Mouse (Mus musculus) lung, postnatal 14 days (tissue): ENCODE results near the gene Wbp2.

Experiments used
- DNase-seq: peaks from one replicate; pipeline ENCODE4 v3.0.0; 2021

Gene Wbp2

DNA sequence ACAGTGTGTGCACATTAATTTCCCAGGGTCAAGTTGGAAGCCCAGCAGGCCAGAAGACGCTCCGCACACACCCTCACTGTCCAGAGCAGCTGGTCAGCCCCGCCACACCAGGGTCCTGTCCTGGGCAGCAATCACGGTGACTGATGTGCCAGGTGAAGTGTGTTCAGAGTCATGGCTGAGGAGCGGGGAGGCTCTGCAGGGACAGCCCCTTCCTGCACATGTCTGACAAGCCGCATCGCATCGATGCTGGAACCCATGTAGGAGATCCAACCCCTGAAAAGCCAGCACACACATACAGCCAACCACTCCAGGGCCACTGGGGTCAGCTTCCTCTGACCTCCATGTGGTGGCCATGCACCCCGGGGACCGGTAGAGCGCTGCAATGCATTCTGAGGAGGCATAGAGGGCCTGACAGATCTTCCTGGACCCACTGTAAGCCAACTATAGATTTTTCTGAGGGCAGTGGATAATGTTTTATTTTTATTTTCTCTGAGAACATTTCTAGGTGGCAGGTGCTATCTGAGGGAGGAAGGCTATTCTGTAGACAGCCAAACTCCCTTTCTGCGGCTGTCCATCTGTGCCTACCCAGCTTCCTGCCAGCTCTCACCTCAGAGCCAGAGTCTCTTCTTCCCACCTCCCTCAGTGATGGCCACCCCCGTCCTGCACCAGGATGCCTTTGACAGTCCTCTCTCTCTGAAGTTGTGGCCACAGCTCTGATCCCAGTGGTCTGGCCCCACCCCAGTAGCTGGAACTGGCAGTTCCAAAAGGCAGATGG is 25.0 kb downstream of the Wbp2 start:
- DNase-seq = no peak

DNA sequence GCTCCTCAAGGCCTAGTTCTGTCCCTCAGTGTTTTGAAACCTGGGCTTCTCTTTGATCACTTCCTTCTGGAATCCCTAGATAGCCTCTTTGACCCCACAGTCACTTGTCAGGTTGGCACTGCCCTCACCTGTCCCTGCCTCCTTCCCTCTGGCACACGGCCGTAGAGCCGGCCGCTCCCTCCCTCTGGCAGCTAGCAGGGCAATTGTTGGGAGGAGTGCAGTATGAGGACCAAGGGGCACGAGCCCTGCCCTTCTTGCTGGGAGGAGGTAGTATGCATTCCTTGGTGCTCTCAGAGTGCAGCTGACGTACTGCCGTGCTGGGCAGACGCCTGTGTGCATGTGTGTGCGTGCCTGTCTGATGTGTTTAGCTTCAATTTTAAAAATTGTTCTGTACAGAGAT is 26.2 kb downstream of the Wbp2 start:
- DNase-seq = peak; percentile 63

- DNase-seq = no peak
Measured at GRCm38 (mm10) chr11:116059691-116060025, 27.1 kb downstream of the Wbp2 start.

GRCm38 (mm10) chr11:116058868-116059690 is 27.7 kb downstream of the Wbp2 start:
- no peak for DNase-seq

- DNase-seq = no peak
Measured at GRCm38 (mm10) chr11:116058022-116058614, 28.7 kb downstream of the Wbp2 start.

DNA sequence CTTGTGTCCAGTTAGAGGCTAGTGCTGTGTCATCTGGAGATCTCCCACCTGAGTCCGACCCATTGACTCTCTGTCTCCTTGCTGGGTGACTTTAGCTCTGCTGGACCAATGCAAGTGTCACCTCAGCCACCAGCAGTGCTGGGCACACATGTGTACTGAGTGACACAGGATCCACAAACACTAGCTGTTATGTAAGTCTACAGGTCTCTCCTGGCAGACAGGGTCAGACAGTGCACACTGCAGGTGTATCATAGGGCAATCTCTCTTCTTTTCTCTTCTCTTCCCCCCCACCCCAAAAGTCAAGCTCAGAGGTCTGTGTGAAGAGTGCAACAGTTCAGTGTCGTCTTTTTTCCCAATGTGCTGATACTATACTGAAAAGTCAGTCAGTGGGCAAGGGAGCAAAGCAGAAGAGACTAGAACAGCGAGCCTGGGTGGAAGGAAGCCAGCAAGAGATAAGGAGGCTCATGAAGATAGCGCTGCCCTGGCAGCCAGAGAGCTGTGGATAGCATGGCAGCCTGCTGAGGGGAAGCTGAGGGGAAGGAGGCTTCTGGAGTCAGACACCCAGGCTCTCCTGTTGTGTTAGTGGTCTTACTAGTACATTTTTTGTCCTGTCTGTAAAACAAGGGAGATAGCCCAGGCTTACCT is 29.4 kb downstream of the Wbp2 start:
- DNase-seq = no peak

DNA sequence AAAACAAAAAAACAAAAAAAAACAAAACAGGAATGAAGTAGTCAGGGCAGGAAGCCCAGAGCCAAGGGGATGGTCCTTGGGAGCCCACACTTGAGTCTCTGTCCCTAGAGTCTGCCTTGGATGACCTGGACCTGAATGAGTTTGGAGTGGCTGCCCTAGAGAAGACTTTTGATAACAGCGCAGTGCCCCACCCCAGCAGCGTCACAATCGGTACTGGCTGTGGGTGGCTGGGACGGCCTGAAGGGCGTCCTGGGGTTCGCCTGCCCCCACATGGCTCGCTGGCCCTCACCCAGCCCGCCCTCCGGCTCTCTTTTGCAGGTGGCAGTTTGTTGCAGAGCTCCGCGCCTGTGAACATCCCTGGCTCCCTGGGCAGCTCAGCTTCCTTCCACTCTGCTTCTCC is 30.9 kb downstream of the Wbp2 start:
- DNase-seq = no peak

GRCm38 (mm10) chr11:116053510-116054229 is 33.1 kb downstream of the Wbp2 start:
- peak; percentile 70 for DNase-seq

DNA sequence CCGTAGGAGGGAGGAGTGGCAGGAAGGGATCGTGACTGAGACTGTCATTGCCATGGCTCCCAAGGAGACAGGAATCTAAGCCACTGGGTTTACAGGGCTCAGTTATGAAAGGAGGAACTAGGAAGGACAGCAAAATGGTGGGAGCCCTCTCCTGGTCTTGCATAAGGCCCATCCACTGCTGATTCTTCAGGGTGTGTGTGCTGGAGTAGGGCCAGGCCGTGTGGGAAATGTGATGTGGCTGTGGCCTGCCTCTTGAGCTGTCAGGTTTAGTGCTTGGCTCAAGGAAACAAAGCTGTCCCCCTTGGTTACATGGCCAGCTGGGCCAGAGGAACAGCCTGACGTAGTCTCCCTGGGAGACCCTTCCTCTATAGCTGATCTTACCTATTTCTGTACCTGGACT is 36.6 kb downstream of the Wbp2 start:
- peak; percentile 36 for DNase-seq

- DNase-seq = peak; percentile 27
Measured at GRCm38 (mm10) chr11:116049610-116050009, 37.2 kb downstream of the Wbp2 start.

GRCm38 (mm10) chr11:116045173-116045572 is 41.6 kb downstream of the Wbp2 start:
- DNase-seq = no peak

DNA sequence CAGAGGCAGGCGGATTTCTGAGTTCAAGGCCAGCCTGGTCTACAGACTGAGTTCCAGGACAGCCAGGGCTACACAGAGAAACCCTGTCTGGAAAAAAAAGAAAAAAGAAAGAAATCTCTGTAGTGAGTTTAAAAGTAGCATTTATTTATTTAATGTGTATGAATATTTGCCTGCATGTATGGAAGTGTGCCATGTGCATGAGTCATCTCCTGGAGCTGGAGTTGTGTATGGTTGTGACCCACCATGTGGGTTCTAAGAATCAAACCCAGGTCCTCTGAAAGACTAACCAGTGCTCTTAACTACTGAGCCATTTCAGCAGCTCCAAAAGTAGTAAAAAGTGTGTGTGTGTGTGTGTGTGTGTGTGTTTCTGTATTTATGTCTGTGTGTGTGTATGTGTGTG is 43.5 kb downstream of the Wbp2 start:
- no peak for DNase-seq

- no peak for DNase-seq
Measured at GRCm38 (mm10) chr11:116042372-116043138, 44.2 kb downstream of the Wbp2 start.

DNA sequence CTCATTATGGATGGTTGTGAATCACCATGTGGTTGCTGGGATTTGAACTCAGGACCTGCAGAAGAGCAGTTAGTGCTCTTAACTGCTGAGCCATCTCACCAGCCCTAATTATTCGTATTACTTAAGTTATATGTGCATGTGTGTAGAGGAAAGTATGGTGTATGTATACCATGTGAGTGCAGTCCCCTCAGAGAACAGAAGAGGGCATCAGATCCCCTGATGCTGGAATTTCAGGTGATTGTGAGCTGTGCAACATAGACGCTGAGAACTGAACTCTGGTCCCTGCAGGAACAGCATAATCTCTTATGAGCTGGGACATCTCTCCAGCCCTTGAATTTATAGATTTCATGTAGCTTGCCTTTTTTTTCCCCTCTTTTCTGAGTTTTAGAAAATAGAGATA is 45.0 kb downstream of the Wbp2 start:
- DNase-seq = no peak

- DNase-seq = no peak
Measured at GRCm38 (mm10) chr11:116040593-116040992, 46.2 kb downstream of the Wbp2 start.

DNA sequence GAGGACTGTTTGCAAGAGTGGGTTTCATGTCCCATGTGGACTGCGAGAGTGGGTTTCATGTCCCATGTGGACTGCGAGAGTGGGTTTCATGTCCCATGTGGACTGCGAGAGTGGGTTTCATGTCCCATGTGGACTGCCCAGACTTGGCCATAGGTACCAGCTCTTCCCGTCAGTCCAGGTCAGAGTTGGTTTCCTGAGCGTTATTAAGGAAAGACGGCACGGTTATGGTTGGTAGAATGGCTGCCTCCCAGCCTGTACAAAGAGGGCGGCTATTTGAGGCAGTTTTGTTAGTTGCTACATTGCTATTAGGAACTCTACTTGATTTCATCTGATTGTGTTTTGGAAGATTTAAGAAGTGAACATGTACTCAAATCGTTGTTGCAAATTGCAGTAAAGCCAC is 49.0 kb downstream of the Wbp2 start:
- no peak for DNase-seq

DNA sequence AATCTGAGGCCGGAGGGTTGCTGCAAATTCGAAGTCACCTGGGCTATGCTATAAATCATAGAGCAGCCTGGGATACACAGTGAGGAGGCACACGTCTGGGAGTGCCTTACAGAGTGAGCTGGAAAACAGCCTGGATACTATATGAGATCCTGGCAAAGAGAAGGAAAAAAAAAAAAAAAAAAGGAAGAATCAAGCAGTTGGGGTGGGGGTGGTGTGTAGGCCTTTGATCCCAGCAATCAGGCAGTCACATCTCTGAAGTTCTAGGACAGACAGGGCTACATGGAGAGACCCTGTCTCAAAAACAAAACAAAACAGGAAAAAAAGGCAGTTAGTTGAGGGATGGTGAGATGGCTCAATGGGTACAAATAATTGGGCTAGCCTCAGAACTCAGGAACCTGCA is 50.1 kb downstream of the Wbp2 start:
- DNase-seq = no peak

- DNase-seq = no peak
Measured at GRCm38 (mm10) chr11:116034584-116034983, 52.2 kb downstream of the Wbp2 start.

DNA sequence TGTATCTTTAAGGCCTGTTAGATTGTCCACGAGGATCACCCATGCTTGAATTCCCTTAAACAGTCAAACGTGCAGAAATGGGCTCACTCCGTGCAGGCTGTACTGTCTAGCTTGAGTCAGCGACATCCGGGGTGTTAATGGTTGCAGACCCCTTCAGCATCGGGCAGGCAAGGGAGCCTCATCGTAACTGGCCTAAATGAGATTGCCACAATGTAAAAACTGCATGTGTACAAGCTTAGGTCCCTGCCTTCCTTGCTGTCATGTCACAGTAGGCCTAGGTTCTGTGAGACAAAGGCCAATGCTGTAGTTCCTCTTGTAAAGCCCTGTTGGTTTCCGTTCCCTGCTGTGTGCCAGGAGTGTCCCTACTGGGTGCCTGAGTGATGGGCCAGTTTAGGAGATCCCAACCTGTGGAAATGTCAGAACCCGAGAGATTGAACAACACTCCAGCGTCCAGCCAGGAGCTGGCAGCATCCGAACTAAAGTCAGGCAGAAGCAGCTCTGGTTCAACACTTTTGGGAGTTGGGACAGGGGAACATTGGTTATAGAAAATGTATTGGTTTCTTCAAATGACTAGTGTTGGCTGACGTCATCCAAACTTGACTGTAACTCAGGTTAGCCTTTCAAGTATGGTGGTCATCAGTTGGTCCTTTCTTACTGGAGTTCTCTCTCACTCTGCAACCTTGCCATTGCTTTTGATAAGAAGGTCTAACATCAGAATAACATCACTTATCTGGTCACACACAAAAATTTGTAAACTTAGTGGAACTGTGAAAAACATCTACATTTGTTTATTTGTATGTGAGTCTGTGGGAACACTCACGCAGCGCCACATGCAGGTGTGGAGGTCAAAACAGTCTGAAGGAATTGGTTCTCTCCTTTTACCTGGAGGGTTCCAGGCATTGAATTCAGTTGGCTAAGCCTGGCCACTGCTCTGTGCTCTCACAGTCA is 55.6 kb downstream of the Wbp2 start:
- DNase-seq = peak; percentile 39

DNA sequence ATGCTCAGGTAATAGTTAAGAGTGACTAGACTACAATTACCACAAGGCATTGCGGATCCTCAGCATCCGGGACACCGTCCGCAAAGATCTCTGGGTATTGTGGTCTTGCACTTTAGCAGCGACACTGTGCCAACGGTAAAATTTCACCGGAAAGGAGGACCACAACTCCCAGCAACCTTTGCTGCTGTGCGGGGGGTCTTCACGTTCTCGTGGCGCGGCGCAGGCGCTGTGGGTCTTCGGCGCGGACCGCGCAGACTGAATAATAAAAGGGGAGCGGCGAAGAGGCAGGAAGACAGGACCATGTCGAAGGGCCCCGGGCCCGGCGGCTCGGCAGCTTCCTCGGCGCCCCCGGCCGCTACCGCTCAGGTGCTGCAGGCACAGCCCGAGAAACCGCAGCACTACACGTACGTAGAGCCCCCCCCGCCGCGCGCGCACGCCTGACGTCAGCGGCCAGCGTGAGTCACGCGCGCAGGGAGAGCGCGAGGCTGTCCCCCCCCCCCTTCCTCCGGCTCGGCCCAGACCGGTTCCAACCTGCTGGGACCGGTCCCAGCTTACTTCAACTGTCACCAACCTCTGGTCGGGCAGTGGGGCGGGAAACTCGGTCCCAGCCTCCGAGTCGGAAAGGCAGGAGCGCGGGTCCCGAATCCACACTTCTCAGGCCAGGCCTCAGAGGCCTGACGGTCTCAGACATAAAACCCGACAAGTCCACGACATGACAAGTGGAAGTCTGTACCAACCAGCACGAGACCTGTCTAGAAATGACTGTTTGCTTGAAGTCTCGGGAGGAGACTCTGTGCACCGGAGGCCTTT is 56.5 kb downstream of the Wbp2 start, which contains the start of gene Unk:
Unk (plus strand) TSS at position 235 of the 810 bp plus-strand sequence.
- DNase-seq = peak; percentile 96
